Mouse (Mus musculus) telencephalon, adult 2 months (tissue): ENCODE measurements around the gene Cenpm.

ENCODE experiments used
- DNase-seq: peaks from one replicate; pipeline ENCODE4 v3.0.0-alpha.2; 2011; ENCODE audit warnings: low read depth, low spot score

The Cenpm gene

DNA sequence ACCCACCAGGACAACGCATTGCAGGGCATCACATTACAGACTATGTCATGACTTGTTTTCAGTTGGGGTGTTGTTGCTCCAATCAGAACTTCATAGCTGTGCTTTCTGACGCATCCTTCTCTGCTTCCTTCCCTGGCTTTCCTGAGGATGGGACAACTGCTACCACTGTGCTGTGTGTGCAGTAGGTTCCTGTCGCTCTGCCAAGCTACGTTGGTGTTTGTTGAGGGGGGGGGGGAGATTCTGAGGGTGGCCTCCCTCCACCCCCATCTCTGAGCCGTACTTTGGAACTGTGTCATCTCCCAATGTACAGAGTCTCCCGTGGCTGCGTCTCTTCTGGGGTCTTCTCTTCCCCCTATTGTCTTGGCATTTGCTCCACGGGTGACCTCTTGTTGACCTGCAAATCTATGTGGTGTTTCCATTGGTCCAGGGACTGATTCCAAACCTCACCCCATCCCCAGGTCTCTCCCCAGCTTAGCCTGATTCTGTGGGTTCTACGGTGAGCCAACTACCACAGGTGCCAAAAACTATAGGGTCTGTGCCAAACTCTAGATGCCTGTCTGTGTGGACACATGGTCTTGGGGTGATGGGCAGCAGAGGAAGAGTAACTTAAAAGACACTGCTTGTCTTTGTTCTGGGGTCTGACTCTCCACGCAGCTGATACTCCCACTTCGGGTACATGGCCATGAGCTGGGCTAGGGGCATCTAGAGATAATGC lies 29.1 kb downstream of the Cenpm start:
- DNase-seq = no peak

DNA sequence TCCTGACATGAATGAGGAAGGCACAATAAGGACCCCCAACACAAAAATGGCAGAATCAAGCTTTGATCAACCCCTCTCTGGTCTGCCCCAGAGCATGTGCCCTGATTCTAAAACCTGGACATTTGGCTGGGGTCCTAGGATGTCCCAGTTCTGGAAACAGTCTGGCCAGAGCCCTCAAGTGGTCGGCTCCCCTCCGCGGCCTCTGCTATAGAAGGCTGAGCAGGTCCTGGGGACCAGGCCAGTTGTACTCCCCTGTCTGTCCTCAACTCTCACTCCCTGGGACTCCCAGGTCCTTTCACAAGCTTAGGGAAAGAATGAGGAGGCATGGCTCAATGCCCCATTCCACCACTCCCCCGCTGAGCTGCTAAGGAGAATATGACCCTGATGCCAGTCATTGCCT lies 31.3 kb downstream of the Cenpm start:
- no peak for DNase-seq

DNA sequence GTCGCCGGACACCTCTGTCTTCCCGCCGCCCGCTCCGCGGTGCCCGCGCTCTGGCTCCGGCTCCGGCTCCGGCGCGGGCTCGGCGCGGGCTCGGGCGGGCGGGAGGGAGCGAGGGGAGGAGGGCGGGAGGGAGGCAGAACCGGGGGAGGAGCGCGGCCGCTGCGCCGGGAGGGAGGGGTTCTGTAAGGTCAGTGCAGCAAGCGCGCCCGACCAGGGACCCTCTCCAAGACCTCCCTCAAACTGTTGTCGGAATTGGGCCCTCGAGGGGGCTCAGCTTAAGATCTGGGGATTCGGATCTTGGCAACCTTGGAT lies 31.8 kb downstream of the Cenpm start, which contains the start of gene Shisa8:
Gene Shisa8 (minus strand): TSS at position 64 of the 312 bp plus-strand sequence.
- DNase-seq = no peak

DNA sequence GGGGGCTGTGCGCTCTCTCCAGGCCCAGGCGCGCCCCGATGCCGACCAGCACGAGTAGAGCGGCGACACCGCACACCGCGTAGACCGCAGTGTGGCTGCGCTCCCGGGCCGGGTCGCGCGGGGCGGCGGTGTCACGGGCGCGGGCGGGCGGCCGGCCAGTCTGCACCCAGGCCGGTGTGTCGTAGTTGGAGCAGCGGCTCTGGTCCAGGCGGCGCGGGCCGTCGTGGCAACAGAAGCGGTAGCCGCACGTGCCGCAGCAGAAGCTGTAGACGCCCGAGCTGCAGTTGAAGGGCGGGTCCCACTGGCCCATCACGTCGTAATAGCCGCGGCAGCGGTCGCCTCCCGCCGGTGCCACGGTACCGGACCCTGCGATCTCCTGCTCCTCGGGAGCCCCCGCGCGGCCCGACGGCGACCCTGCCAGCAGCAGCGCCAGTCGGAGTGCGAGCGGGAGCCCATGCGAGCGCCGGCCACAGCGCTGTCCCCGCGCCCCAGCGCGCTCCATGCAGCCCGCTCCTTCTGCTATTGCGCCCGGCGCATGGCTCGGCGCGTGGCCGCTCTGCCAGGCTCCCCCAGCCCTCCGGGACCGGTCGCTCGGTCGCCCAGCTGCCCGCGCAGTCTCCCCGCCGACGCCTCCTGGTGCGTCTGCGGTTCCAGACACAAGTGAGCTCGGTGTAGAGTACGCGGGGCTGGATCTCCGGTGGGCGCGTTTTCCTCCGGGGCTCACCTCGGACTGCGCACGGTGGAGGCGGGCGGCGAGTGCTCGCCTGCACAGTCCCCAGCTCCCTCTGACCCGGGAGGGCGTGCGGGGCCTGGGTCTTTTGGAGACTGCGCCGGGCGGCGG lies 32.4 kb downstream of the Cenpm start:
- DNase-seq = no peak

DNA sequence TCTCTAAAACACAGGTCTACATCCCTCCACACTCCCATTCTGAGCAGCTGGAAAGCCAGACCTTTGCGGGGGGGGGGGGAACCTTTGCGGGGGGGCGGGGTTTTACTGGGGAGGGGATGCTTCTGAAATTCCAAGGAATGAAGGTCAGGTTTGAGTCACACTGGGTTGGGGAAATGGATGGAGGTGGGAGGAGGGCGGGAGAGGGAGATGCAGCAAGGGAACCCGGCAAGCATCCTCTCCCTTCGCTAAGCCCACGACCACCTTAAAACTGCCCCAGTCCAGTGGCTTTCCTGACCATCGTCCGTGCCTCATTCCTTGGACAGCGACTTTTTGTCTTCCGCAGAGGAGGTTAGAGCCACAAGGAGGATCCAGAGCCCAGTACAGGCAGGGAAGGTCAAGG lies 33.3 kb downstream of the Cenpm start:
- DNase-seq = no peak

DNA sequence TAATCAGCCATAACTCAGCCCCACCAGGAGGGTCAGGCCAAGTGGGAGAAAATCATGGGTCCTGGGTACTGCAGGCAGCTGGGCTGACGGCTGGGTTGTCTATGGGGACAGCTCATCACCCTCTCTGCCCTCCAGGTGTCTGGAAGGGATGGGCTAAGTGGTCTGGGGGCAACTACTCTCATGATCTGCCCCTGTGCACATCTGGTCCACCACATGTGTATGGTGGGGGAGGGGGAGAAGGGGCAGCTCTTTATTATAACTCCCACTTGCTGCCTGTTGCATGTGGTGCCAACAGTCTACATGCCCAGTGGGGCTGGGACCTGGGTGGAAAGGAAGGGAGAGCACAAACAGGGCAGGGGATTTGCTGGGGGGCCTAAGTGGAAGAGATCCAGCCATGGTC lies 33.7 kb downstream of the Cenpm start:
- no peak for DNase-seq

DNA sequence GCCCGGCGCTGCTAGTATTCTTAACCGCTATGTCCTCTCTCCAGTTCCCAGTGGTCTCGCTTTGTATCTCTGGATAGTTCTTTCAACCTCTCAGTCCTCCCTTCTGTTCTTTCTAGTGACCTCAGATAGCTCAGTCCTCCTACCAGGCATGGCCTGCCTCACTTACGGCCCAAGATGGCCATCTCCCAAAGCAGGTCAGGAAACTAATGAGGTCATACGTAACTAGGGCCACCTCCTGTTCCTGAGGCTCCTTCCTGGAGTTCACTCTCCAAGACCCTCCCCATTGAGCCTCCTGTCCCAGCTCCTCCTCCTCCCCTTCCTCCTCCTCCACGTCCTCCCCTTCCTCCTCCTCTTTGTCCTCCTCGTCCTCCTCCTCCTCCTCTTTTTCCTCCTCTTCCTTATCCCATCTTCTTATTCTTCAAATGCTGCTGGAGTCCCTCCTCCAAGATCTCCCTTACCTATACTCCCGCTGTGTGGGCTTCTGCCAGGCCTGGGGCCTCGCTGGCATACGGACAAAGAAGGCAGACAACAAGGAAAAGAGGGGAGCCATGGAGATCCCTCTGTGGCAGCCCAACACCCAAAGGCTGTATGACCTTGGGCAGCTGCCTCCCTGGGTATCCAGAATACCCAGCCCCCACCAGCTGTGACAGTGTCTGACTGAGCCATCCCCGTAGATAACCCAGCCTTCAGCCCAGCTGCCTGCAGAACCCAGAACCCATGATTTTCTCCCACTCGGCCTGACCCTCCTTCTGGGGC lies 35.1 kb downstream of the Cenpm start:
- DNase-seq = no peak

DNA sequence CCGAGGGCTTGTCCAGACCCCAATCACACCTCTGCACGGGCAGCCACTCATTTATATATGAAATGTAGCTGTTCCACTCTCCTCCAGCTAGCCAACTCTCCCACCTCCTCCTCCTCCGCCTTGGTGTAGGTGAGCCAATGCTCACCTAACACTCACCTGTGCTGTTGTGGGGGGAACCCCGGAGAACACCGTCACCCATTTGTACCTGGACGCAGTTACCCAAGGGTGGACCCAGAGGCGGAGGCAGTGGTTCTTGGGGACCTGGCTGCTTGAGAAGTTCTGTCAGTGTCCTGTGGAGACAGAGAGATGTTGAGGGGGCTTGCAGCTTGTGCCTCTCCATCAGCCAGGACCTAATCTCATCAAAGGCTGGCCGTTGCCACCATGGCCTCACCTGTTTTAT lies 36.2 kb downstream of the Cenpm start:
- no peak for DNase-seq

DNA sequence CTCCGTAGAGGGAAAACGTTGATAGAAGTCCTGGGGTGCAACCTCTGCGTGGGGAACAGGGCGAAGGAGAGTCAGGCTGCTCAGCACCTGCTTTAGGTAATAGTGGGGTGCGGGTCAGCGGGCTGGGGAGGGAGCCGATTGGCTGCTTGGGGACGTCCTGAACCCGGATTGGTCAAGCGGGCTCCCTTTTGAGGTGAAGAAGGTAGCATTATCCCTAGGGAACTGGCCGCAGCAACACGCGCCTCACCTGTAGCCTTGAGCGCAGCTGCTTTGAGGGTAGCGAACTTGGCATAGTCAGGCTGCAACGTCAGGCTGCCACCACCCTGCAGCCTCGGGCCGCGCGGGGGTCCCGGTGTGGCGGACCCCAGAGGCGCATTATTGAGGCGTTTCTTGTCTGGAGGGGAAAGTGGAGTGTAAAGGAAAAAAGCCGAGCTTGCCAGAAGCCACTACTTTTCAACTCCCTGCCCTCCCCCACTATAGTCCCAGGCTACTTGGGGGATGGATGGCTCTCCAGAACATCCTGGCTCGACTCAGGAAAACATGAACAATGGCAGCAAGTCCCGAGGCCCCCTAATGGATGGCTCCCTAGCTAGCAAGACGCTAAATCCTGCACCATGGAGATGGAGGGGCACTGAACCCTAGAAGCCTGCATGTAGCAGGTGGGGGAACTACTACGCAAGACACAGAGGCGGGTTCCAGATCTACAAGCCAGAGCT lies 36.9 kb downstream of the Cenpm start:
- DNase-seq = no peak

DNA sequence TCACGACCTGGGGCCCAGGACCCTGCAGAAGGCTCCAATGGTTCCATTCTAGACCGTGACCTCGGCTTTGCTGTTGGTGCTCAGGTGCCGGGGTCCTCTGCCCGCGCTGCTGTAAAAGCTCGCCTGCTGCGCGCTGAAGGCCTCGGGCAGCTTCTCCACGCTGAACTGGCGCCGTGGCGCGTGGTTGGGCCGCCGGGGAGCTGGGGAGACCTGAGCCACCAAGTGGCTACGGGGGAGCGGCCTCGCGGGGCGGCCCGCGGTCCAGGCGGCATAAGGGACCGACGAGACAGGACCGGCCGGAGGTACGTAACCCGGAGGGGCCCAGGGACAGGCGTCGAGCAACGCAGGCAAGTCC lies 37.5 kb downstream of the Cenpm start:
- no peak for DNase-seq

DNA sequence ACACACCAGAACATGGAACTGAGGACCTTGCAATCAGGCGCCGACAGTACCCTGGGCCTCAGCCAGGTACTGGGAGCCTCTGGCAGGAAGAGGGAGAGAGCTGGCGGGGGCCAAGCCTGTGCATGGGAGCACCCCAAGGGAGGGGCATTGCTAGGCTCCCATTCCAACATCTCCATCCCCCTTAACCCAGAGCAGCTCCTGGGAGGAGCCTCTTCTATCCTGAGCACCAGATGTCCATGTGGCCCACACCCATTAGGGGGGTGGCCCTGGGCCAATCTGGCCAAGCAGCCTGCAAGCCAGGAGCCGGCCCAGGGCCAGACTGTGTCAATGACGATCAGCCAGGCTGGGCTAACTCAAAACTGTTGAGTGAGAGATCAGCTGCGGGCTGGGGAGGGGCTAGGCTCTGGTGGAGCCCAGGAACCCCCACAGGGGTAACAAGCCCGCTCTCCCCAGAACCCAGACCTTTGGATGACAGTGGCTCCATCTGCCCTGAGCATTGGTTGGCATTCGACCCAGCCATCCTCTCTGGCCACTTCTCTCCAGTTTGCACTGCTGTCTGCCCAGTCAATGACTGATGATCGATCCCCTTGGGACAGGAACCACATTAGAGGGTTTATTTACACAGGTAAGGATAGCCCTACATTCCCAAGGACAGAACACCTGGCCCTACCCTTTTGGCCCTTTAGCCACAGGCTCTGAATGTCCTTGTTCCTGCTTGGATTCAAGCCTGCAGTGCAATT lies 38.0 kb downstream of the Cenpm start:
- DNase-seq = no peak

DNA sequence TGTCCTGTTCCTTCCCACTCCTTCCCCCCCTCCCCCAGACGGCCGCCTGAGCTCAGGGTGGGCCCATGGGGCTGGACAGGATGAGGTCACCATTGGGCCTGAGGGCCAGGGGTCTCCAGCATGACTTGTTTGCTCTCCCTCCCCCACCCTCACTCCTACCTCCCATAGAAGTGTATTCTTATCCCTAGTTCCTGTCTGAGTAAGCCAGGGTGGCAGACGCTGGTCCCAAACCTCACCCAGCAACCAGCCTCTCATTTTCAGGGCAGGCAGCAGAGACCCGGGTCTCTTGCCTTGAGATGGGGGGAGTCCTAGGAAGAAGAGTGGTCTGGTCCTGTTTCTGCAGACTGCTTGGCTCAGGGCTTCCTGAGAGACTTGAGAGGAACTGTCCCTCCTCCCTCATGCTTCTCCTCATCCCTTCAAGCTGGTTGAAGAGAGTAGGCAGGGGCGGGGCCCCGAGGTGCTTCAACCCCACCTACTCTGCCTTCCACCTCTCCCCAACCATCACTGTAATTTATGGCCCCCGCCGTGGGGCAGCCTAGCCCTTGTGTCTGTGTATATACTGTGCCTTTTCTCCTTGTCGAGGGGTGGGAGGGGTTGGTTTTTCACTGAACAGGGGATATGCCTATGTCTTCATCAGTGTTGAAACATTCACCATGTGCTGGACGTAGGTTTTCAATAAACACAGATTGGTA lies 39.7 kb downstream of the Cenpm start:
- no peak for DNase-seq

DNA sequence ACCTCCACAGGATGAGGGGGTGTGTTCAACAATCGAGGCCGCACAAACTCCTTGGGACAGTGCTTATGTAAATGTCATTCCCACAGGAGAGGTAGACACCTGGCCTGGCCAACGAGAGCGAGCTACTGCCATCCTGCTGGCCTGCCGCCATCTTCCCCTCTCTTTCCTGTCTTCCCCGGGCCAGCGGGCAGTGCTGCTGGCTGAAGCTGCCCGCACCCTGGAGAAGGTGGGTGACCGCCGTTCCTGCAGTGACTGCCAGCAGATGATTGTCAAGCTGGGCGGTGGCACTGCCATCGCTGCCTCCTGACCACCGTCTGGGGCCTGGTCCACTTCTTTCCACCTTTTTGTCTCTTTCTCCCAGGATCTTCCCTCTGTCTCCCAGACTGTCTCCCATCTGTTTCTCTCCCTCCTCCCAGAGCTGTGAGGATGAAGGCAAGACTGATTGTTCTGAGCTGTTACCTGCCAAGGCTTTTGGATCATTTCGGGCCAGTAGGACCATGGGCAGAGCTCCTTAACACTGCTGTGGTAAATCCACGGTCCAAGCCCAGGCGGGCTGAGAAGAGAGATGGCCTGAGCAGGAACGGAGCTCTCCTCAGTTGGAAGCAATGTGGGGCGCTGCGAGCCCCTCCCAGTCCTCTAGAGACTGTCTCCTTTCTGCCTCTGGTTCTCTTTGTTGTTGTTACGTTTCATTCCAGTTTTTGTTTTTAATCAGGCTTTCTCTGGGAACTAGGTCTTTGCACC lies 40.8 kb downstream of the Cenpm start:
- no peak for DNase-seq

DNA sequence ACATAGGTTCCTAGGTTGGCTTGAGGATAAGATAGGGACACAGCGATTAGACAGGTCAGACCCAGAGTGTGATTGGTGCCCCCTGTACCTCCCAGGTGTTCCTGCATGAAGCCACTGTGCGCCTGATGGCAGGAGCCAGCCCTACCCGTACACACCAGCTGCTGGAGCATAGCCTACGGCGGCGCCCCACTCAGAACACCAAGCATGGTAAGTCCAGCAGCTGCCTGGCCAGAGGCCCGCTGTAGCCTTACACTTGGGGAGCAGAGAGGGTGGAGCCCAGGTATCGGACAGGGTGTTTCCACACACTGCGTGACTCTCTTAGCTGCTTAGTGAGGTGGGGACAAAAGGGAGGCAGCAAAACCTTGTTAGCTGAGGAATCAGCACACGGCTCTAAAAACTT lies 41.5 kb downstream of the Cenpm start:
- DNase-seq = no peak

DNA sequence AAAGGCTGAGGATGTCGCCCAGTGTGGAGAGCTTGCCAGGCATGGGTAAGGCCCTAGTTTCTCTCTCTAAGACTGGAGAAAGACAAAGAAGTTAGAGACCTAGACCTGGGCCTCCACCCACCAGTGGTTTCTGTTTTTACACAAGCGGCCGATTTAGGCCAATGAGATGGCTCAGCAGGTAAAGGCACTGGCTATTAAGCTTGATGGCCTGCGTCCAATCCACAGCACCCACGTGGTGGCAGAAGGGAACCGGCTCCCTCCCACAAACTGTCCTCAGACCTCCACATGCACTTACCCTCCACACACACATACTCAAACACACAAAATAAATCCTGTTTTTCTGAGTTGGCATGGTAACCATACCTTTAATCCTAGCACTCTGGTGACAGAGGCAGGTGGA lies 42.5 kb downstream of the Cenpm start:
- no peak for DNase-seq

DNA sequence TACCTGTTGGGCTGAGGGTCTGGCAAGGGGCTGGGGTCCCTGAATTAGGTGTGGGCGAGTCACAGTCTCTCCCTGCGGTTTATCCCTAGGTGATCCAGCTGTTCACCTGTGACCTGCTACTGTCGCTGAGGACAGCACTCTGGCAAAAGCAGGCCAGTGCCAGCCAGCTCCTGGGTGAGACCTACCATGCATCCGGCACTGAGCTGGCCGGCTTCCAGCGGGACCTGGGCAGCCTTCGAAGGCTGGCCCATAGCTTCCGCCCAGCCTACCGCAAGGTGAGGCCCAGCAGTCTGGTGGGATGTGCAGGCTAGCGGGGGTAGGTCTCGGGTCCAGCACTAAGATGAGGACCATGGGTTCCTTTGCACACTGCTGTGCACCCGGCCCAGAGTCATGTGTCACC lies 45.0 kb downstream of the Cenpm start:
- no peak for DNase-seq

DNA sequence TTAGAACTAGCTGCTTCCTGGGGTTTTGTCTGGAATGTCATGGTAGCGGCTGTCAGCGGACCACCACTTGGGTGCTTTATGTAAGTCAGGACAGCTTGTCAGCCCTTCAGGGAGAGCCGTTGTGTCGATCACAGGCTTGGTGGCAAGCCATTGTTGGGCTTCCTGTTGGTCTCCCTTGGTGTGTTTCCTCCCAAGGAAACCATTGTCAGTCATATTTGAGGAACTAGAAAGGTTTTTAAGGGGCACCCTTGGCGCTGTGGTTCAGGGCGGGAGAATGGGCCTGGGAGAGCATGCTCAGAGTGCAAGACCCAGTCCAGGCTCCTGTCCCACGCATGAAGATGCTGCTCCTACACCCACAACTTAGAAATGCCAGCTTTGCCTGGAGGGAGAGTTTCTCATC lies 46.2 kb downstream of the Cenpm start:
- DNase-seq = no peak

DNA sequence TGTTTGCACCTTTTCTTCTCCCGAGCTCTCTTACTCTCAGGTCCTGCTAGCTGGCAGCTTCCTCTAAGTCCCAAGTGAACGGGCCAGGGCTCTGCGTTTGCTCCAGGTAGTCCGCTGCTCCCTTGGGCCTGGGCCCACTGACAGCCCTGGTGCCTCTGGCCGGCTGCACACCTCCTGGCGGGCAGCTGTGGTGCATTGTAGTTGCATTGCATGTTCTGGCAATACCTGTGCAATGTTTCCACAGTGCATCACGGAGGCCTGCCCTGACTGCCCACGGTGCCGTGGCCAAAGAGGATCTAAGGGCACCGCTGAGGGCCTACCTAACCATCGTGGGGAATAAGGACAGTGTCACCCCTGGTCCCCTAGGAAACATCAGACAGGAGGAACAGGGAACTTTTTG lies 46.6 kb downstream of the Cenpm start:
- DNase-seq = no peak

DNA sequence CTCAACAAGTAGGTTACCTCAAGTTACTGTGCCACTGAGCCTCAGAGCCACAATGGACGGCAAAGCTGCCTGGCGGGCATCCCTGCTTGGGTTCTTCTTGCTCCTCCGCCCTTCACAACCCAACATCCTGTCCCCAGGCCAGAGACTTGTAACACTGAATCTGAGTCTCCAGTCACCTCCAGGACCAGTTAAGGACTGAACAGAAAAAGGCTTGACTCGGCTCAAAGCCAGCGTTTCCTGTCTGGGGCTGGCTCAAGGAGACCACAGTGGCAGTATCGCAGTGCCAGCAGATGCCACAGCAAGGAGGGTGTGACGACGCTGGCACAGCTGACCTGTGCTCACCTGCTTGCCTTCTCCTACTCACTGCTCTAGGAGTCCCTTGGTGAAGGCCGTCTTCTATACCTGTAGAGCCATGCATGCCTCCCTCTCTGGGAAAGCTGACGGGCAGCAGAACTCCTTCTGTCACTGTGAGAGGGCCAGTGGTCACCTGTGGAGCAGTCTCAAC lies 47.2 kb downstream of the Cenpm start:
- no peak for DNase-seq

DNA sequence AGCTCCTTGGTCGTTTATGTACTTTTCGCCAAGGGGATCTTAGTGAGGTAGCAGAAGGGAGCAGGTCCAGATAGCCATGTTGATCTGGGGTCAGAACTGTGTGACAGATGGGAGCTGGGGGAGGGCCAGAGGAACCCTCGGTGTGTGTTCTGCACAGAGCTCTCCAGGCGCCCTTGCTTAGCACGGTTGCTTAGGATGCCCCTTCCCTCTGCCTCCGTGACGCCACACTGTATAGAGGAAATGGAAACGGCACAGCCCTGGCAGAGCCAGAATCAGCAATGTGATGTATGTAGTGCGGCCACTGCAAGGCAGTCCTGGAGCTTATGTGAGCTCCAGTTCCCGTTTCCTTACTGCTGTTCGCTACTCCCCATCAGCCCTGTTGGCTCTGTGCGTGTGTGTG lies 48.2 kb downstream of the Cenpm start:
- no peak for DNase-seq
